In the genomic region with DNA sequence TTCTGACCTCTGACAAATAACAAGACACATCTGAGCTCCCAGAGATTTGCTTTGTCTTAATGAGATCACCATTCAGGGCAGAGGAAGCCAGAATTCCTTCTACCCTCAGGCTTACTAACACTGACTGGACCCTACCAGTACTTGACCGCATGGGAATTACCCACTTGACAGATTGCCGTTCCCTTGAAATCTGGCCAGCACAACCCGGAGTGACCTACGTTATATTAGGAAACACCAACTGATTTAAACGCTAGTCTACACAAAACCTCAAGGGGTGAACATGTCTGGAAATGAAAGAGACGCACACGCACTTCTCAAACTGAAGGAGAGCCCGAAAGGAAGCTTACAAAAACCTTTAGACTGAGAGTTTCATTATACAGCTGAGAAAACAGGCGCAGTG, we compare ENCODE assay signal across 12 mouse cellular contexts.
A peak's percentile ranks its signal among the peaks of the same experiment; 100 is the strongest.
DNase-seq lines count a peak whose midpoint lies in the region; ATAC-seq and TF ChIP-seq lines count a peak whose summit lies in the region.
"Had no signal": no experiment of that assay in that cellular context is flagged by ENCODE, and none has a peak within 500 bp of the region (broad histone marks: within the 10 kb centered on the region; RNA-seq: fewer than 3 reads in every experiment).

No protein-coding gene starts in this region.

- intact Hi-C loops in heart, postnatal 10 days (cut with DNase I), result no loop called here

- H3K4me1 ChIP-seq in cerebellum, adult 2 months (ENCODE audit: control insufficient read depth, insufficient read depth, low read length), result peaks cover 3% of the 10 kb centered on the region; the same call in 1 of the 2 replicates
- no peaks in the 10 kb centered on the region for H3K4me1 ChIP-seq in midbrain, embryonic 13.5 days (replicated peaks)
- no peaks in the 10 kb centered on the region for H3K4me1 ChIP-seq in midbrain, embryonic 16.5 days (ENCODE audit: control insufficient read depth, insufficient read depth, low read length)
- H3K4me1 ChIP-seq: embryonic facial prominence, embryonic 13.5 days; liver, embryonic 13.5 days; midbrain, embryonic 12.5 days had no signal

- H3K9ac ChIP-seq in midbrain, embryonic 13.5 days (replicated peaks), result no peak overlapping the region
- no peak overlapping the region for H3K9ac ChIP-seq in midbrain, embryonic 16.5 days (ENCODE audit: low read depth, low read length)
- H3K9ac ChIP-seq: embryonic facial prominence, embryonic 13.5 days; liver, embryonic 13.5 days; midbrain, embryonic 12.5 days had no signal

- 22% methylated on average over 9 of the region's 9 CpGs for WGBS in cerebellum, adult 2 months
- 77% methylated on average over 9 of the region's 9 CpGs for WGBS in midbrain, embryonic 13.5 days
- 66% methylated on average over 9 of the region's 9 CpGs for WGBS in midbrain, embryonic 16.5 days

- H3K9me3 ChIP-seq in midbrain, embryonic 13.5 days, result no peaks in the 10 kb centered on the region
- no peaks in the 10 kb centered on the region; the same call in 1 of the 2 replicates for H3K9me3 ChIP-seq in midbrain, embryonic 16.5 days (replicated peaks; ENCODE audit: control insufficient read depth, low read length, poor library complexity, severe bottlenecking)
- H3K9me3 ChIP-seq: embryonic facial prominence, embryonic 13.5 days; liver, embryonic 13.5 days had no signal

- H3K27me3 ChIP-seq in cerebellum, adult 2 months (ENCODE audit: control insufficient read depth, insufficient read depth, low read length), result no peaks in the 10 kb centered on the region
- no peaks in the 10 kb centered on the region for H3K27me3 ChIP-seq in midbrain, embryonic 13.5 days
- no peaks in the 10 kb centered on the region for H3K27me3 ChIP-seq in midbrain, embryonic 16.5 days (ENCODE audit: control insufficient read depth, insufficient read depth, low read depth, low read length)
- H3K27me3 ChIP-seq: embryonic facial prominence, embryonic 13.5 days; liver, embryonic 13.5 days; midbrain, embryonic 12.5 days had no signal

- peak; percentile 59 to 61 for DNase-seq in cerebellum, adult 2 months
- DNase-seq in cerebellum, adult 11-12 months, result no peak
- peak; percentile 51 to 66 for DNase-seq in heart, postnatal 10 days
- peak; percentile 72 for DNase-seq in skeletal muscle tissue, adult 2 months (ENCODE audit: low read depth, low spot score)
- no peak for DNase-seq in thymus, postnatal 25 days
- no peak for DNase-seq in frontal cortex, postnatal 25 days (ENCODE audit: low spot score in 2 of 2)
- DNase-seq: liver, embryonic 13.5 days had no signal

- TF ChIP-seq CTCF in cerebellum, adult 2 months (IDR thresholded peaks at IDR 0.05; ENCODE audit: borderline replicate concordance, insufficient read depth, low read depth, low read length), result no peak

- no peak overlapping the region for H3K4me2 ChIP-seq in midbrain, embryonic 13.5 days (replicated peaks)
- H3K4me2 ChIP-seq in midbrain, embryonic 16.5 days (ENCODE audit: low read length), result no peak overlapping the region
- H3K4me2 ChIP-seq: embryonic facial prominence, embryonic 13.5 days; liver, embryonic 13.5 days; midbrain, embryonic 12.5 days had no signal

- H3K27ac ChIP-seq in cerebellum, adult 2 months (ENCODE audit: insufficient read depth, low read length), result no peak overlapping the region
- no peak overlapping the region for H3K27ac ChIP-seq in midbrain, embryonic 13.5 days
- no peak overlapping the region for H3K27ac ChIP-seq in midbrain, embryonic 16.5 days (ENCODE audit: low read length)
- H3K27ac ChIP-seq: embryonic facial prominence, embryonic 13.5 days; left cerebral cortex, adult 2 months; liver, embryonic 13.5 days; midbrain, embryonic 12.5 days had no signal

- no peak overlapping the region for H3K4me3 ChIP-seq in cerebellum, adult 2 months (replicated peaks; ENCODE audit: insufficient read depth, low read depth, low read length)
- H3K4me3 ChIP-seq in midbrain, embryonic 13.5 days (replicated peaks), result no peak overlapping the region
- H3K4me3 ChIP-seq in midbrain, embryonic 16.5 days (ENCODE audit: low read depth, low read length), result no peak overlapping the region
- H3K4me3 ChIP-seq: embryonic facial prominence, embryonic 13.5 days; left cerebral cortex, adult 2 months; liver, embryonic 13.5 days; midbrain, embryonic 12.5 days had no signal

- TF ChIP-seq POLR2A in cerebellum, adult 2 months (IDR thresholded peaks at IDR 0.05; ENCODE audit: borderline replicate concordance, insufficient read depth, low read length), result no peak

- ATAC-seq in midbrain, embryonic 13.5 days, result 0 out of 2 replicates have a peak, but pooled peaks have one; percentile 27
- ATAC-seq in midbrain, embryonic 16.5 days, result no peak

- no peaks in the 10 kb centered on the region for H3K36me3 ChIP-seq in midbrain, embryonic 13.5 days
- H3K36me3 ChIP-seq in midbrain, embryonic 16.5 days (ENCODE audit: control insufficient read depth, insufficient read depth, low read length), result no peaks in the 10 kb centered on the region
- H3K36me3 ChIP-seq: embryonic facial prominence, embryonic 13.5 days; liver, embryonic 13.5 days; midbrain, embryonic 12.5 days had no signal

Comparison
In these comparisons a context has a peak if more than half of its experiments do, and no peak if none do; other contexts are left out.
1. DNase-seq: peak in cerebellum, adult 2 months (2 of 2), heart, postnatal 10 days (2 of 2) and skeletal muscle tissue, adult 2 months (single experiment); none in cerebellum, adult 11-12 months (single experiment), thymus, postnatal 25 days (single experiment) and frontal cortex, postnatal 25 days (0 of 2).